Mouse (Mus musculus): ENCODE data around the gene Prpf4.

DNA sequence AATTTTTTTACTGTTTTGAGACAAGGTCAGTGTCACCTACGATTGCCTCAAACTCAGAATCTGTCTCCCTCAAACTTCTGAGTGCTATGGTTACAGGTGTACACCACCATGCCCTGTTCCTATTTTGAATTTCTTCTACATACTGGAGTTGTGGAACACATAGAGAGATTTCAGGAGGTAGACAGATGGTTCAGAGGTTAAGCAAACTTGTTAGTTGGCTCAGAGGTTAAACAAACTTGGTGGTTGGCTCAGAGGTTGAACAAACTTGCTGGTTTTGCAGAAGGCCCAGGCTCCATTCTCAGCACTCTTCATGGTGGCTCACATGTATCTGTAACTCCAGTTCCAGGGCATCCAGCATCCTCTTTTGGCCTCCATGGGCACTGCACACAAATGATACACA is 24.4 kb upstream of the Prpf4 start:
- TF ChIP-seq CTCF (IDR thresholded peaks at IDR 0.05; ENCODE audit: control insufficient read depth, insufficient read depth, insufficient read length) = no peak
- TF ChIP-seq USF1 (IDR thresholded peaks at IDR 0.05; ENCODE audit: low read depth) = no peak
- no peak for TF ChIP-seq MAX (IDR thresholded peaks at IDR 0.05)
- no peak for TF ChIP-seq MYOD1 (IDR thresholded peaks at IDR 0.05; ENCODE audit: control insufficient read depth, insufficient read length, low read depth)
- TF ChIP-seq MYOG (IDR thresholded peaks at IDR 0.05; ENCODE audit: control insufficient read depth, extremely low read depth, insufficient read length) = no peak
- TF ChIP-seq CEBPB (IDR thresholded peaks at IDR 0.05; ENCODE audit: low read depth) = no peak
- no peak for TF ChIP-seq FOSL1 (IDR thresholded peaks at IDR 0.05; ENCODE audit: insufficient read depth, low read length, poor library complexity, severe bottlenecking)

All from C2C12 (cell line).